Mouse (Mus musculus): ENCODE results near the gene Camk2b.
A peak's percentile ranks its signal among the peaks of the same experiment; 100 is the strongest.
"Not testable (repeated sequence)": the region's sequence is repeated elsewhere in the genome, so short reads cannot be mapped to it uniquely, and the experiment has no call there.

The Camk2b gene

GRCm38 (mm10) chr11:6066176-6066575, at the start of gene Camk2b:
Gene Camk2b (minus strand): TSS chr11:6066362.
- no peak for DNase-seq (ENCODE audit: low spot score)

DNA sequence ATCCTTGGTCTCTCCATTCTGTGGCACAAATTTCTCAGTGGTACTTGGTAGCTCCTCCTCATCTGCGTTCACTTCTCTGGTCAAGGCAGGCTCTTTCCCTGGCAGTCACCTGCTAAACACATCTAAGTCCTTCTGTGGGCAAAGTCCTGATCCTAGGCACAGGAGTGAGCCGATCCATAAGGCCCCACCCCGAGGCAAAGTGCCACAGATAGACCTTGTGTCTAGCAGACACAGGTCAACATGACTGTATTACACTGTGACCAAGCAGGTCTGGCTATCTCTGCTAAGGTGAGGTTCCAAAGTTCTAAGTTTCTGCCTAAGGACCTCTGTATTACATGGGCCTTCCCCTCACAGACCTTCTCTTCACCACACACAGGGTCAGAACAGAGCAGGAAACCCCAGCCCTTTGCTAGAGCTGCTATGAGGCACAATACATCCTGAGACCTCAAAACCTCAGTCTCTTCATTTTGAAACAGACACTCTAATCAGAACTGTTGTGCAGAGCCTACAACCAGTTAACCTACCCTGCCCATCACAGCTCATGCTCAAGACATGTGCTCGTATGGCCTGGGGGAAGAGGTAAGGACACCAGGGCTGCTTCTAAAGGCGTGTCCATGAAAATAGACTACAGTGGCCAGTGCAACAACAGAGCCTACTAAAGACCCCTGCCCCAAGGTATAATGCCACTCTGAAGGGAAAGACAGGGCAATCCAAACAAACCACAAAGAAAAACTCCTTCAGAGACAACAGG, 45.7 kb upstream of the Camk2b start:
- no peak for DNase-seq (ENCODE audit: low spot score)

DNA sequence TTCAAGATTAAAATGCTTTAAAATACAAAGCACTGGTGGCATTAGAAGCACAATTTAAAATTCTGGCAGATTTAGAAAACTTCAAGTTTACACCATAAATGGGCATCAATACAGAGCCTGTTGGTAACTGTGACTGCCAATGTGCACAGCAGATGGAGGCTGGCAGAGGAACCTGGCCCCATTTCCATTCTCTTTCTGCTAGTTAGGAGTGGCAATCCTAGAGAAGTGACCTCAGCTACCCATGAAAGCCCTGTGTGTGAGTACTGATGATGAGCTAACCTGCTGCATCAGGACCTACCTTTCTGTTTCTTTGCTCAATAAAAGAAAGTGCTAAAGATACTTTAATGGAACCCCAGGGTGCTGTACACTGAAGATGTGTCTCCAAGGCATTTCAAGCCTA, 43.8 kb upstream of the Camk2b start:
- DNase-seq (ENCODE audit: low spot score), result no peak

DNA sequence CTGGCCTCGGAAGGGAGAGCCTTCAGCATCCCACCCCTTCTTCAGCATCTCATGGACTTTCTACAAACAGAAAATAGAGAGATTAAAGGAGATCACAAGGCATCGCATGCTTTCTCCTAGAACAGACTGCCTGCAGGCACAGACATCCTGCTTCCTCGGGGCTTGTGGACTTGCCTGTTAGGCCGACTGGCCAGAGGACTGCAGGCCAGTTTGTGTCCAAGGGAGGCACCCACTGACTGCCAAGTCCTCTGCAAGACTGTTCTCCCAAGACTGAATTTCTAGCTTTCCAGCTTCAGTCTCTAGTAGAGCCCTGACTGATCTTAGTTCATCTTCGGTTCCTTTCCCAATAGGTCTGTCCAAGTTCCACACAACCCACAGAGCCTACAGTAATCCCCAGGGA, 42.1 kb upstream of the Camk2b start:
- no peak for DNase-seq (ENCODE audit: low spot score)

DNA sequence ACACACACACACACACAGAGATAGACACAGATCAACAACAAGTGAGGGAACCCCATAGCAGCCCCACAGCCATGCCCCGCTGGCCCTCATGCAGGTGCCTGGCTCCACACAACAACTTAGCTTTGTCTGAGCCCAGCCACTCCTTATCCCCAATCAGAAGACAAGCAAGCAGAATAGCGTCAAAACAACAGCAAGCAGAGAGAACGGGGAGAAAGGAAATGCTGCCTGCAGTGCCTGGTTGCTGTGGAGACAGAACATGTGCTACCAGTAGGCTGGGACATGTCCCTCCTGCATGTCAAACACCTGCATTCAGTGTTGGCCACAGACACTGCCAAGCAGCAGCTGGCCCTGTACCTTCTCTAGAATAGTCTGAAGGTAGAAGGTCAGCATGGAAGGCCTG, 41.6 kb upstream of the Camk2b start:
- no peak for DNase-seq (ENCODE audit: low spot score)

- DNase-seq (ENCODE audit: low spot score), result no peak
Measured at GRCm38 (mm10) chr11:6104734-6105133, 38.6 kb upstream of the Camk2b start.

DNA sequence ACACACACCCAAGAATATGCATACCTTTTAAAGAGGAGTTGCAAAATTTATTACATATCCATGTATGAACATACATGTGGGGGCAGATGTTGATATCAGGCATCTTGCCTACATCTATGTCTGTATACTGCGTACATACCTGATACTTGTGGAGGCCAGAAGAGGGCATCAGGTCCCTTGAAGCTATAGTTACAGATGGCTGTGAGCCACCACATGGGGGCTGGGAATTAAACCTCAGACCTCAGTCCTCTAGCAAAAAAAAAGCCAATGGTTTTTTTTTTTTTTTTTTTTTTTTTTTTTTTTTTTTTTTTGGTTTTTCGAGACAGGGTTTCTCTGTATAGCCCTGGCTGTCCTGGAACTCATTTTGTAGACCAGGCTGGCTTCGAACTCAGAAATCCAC, 30.5 kb upstream of the Camk2b start:
- not testable (repeated sequence) for DNase-seq (ENCODE audit: low spot score)

GRCm38 (mm10) chr11:6086991-6087390, 20.8 kb upstream of the Camk2b start:
- peak; percentile 56 for DNase-seq (ENCODE audit: low spot score)

GRCm38 (mm10) chr11:6078737-6079136, 12.6 kb upstream of the Camk2b start:
- no peak for DNase-seq (ENCODE audit: low spot score)

- DNase-seq (ENCODE audit: low spot score), result no peak
Measured at GRCm38 (mm10) chr11:6075618-6076066, 9.5 kb upstream of the Camk2b start.

DNA sequence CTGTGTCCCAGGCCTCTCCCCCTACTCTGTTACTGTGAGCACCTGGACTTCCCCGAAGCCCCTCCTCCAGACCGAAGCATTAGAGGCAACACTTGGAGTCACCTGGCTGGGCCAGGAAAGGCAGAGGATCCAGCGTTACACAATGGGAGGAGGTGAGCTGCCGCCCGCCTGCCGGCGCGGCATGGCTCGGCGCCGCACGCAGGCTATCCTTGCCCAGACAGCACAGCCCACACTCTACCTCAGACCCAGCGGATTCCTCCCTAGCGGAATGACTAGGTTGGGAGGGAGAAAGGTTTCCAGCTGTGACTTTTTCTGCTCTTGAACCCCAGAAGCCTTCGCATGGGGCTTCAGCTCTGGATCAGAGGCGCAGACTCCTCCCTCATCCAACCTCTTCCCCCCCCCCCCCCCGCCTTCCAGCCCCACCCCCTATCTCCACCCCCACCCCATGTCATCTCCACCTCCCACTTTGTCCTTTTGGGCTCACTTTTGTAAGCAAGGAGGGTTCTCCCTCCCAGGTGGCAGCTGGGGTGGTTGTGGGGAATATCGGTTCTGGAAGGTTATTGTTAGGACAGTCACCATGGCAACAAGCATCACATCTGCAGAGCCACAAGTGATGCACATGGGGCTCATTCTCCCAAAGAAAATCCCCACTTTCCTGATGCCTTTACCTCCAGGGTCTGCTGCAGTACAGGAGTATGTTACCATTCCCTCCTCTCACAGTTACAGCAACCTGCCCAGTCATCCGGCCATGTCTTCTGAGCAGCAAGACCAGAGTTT, 2.2 kb upstream of the Camk2b start:
- DNase-seq (ENCODE audit: low spot score), result no peak

GRCm38 (mm10) chr11:6067160-6067559, 998 bp upstream of the Camk2b start:
- no peak for DNase-seq (ENCODE audit: low spot score)

- no peak for DNase-seq (ENCODE audit: low spot score)
Measured at GRCm38 (mm10) chr11:6065551-6066121, 526 bp downstream of the Camk2b start.

DNA sequence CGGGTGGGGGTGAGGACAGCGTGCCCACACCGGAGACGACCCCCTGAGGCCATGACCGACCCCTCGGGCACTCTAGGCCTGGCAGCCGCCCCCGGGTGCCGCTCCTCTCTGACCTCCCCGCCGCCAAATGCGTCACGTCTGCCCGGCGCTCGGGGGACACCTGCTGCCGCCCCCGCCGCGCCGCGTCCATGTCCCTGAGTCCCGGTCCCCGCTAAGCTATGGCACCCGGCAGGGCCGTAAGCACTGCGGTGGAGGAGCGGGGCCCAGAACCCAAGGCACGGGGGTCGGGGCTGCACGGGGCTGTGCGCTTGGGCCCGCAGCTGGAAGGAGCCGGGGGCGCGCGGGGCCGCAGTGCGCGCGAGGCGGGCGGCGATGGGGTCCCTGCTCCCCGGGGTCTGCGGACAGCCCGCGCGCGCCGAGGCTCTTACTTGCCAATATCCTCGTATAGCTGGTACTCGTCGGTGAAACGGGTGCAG, 1.1 kb downstream of the Camk2b start:
- DNase-seq (ENCODE audit: low spot score), result no peak

DNA sequence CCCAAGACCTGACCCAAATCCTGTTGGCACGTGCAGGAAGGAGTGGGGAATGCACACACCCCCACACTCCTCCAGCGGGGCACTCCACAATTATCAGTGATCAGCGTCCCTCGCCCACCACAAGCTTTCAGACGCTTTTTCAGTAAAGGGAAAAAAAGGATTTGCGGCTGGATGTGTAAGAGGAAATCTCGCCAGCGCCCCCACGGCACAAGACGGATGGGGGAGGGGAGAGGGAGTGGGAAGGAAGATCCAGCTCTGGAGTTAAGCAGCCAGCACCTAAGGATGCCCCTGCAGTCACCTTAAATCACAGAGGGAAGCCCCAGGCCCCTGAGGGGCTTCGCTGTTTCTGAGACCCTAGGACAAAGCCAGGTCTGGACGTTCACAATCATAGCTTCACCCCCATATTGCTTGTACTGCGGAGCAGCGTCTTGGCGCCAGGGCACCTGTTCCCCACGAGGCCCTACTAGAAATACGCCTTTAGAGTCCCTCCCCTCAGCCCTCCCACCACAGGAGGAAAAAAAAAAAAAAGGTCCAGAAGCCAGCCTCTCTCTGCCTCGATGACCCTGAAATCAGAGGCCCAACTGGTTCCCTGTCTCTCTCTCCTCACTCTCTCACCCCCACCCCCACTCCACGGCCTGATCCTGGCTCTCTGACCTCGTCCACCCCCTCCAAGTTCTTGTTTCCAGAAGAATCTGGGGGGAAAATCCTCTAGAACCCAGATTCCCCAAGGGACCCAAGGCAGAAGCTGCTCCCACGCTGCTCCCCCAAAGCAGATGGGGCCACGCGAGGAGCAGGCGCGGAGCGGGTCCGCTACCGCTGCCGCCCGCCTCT, 1.7 kb downstream of the Camk2b start:
- no peak for DNase-seq (ENCODE audit: low spot score)

DNA sequence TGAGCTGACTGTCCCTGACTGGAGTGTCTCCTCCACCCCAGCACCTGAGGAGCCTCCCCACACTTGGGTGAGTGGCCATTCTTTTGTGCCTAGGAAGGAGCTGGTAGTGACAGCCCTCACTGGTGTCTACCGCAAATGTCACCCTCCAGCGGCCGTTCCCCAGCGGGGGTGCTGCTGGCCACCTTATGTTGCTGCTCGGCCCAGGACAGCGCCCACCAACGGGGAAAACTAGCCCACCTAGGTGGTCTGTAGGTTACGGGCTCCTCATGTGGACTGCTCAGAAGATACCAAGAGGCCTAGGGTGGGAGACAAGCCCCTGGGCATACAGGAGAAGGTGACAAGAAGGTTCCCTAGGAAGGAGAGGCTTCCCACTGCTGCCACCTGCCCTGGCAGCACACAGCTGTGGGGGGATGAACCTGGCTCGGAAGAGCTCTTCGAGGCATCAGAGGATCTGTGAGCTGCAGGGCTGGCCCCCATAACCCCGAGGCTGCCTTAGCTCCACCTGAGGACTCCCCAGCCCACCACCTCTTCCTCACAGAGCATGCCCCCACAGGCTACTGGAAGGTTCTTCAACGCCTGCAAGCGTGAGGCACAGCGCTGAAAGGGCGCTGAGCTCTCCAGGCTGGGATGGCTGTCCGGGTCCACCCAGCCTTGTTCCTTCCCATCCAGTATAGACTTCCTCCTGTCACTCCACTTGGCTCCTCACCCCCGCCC, 2.5 kb downstream of the Camk2b start:
- DNase-seq (ENCODE audit: low spot score), result no peak

- DNase-seq (ENCODE audit: low spot score), result no peak
Measured at GRCm38 (mm10) chr11:6063065-6063464, 3.1 kb downstream of the Camk2b start.

DNA sequence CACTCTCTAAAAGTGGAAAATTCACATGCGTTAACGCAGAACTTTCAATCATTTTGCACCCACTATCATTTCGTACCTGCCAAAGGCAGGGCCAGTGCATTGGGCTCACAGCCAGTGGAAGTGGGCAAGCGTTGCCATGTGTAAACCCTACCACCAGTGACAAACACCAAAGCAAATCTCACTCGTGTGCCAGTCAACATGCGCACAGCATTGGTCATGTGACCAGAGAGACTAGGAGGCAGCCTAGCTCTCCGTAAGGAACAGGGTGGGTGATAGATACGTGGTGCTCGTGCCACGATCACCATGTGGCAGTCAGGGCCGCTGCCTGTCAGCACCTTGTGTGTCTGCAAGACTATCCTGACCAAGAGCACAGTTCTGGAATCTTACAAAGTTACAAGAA, 3.8 kb downstream of the Camk2b start:
- DNase-seq (ENCODE audit: low spot score), result no peak

GRCm38 (mm10) chr11:6061891-6062290, 4.3 kb downstream of the Camk2b start:
- no peak for DNase-seq (ENCODE audit: low spot score)

GRCm38 (mm10) chr11:6059162-6059561, 7.0 kb downstream of the Camk2b start:
- no peak for DNase-seq (ENCODE audit: low spot score)

- DNase-seq (ENCODE audit: low spot score), result no peak
Measured at GRCm38 (mm10) chr11:6053386-6053785, 12.8 kb downstream of the Camk2b start.
